Mouse (Mus musculus) liver, postnatal 0 days (tissue): ENCODE measurements around the gene Il11ra2.
"Not testable (repeated sequence)": the region's sequence is repeated elsewhere in the genome, so short reads cannot be mapped to it uniquely, and the experiment has no call there.

Experiments used
- CTCF ChIP-seq: sonication (generic); IDR thresholded peaks from 2 replicates; pipeline ENCODE4 v1.5.1; 2016; ENCODE audit warnings: antibody characterized with exemption, low read depth
- EP300 ChIP-seq: IDR thresholded peaks from 2 replicates; pipeline ENCODE4 v1.6.1; 2016; ENCODE audit warnings: antibody characterized with exemption, low read depth, mild to moderate bottlenecking

- not testable (repeated sequence) for TF ChIP-seq CTCF, EP300
These were observed 6.7 kb downstream of the Il11ra2 start, which contains the start of gene Ccl27b for GRCm38 (mm10) chr4:42654951-42655350.
